Mouse (Mus musculus) lung, adult 2 months (tissue): Measurements from ENCODE around the gene Togaram2. TPM values are rescaled to one million over a fixed set of nuclear protein-coding genes. Genes with fewer than 3 reads are reported as not detected.

ENCODE experiments used
- DNase-seq: peaks from one replicate; pipeline ENCODE4 v3.0.0; 2022
- H3K4me1 ChIP-seq: fragments of 200-500 bp; 2 replicates; pipeline ENCODE4 v1.6.1; 2011; ENCODE audit warnings: low read length; ENCODE audit not compliant: control insufficient read depth, insufficient read depth
- H3K4me3 ChIP-seq: fragments of 200-500 bp; replicated peaks from 2 replicates; pipeline ENCODE3; 2011; ENCODE audit warnings: low read depth, mild to moderate bottlenecking, control low read depth, low read length; ENCODE audit errors: extremely low read depth
- CTCF ChIP-seq: fragments of 200-500 bp; IDR thresholded peaks from 2 replicates; pipeline ENCODE4 v1.5.1; 2011; ENCODE audit warnings: mild to moderate bottlenecking, low read length, control low read depth; ENCODE audit not compliant: insufficient read depth
- POLR2A ChIP-seq: fragments of 200-500 bp; IDR thresholded peaks from 2 replicates; pipeline ENCODE4 v1.6.1; 2011; ENCODE audit warnings: low read depth, mild to moderate bottlenecking, control low read depth, low read length, borderline replicate concordance; ENCODE audit errors: extremely low read depth
- WGBS: fragments of 180-500 bp; shearing (Covaris S2); methylation state at CpG from one replicate; pipeline ENCODE4 v1.1.7; 2018; 5-methylcytosine and 5-hydroxymethylcytosine counted together
- polyA plus RNA-seq: library from polyadenylated mRNA; depleted of rRNA; stranded (reverse); fragments of >200 nt; gene quantifications from 2 replicates; pipeline ENCODE4 v1.2.3, GENCODE M21; 2012

Togaram2 gene
- polyA plus RNA-seq, 1 experiment, result 17.8 TPM

GRCm38 (mm10) chr17:71652934-71653333, 20.1 kb upstream of the Togaram2 start:
- Histone ChIP-seq H3K4me1 (no peaks in the 10 kb centered on the region), H3K4me3 (no peak overlapping the region)
- TF ChIP-seq CTCF, result no peak
- TF ChIP-seq POLR2A, result no peak
- DNase-seq, result no peak
- 88% methylated on average over 5 of the region's 5 CpGs for WGBS

- WGBS, result 78% methylated on average over 4 of the region's 4 CpGs
These were observed 15.5 kb upstream of the Togaram2 start for GRCm38 (mm10) chr17:71657521-71657920.

GRCm38 (mm10) chr17:71658666-71659065, 14.4 kb upstream of the Togaram2 start:
- WGBS, result 87% methylated on average over 10 of the region's 10 CpGs
- no peak for TF ChIP-seq POLR2A
- TF ChIP-seq CTCF, result no peak
- DNase-seq, result no peak
- Histone ChIP-seq H3K4me1 (no peaks in the 10 kb centered on the region; the same call in 1 of the 2 replicates), H3K4me3 (no peak overlapping the region)

More at GRCm38 (mm10) chr17:71657521-71657920, 15.5 kb upstream of the Togaram2 start:
- no peak for DNase-seq
- H3K4me3 ChIP-seq, result no peak overlapping the region
- no peaks in the 10 kb centered on the region; the same call in 1 of the 2 replicates for H3K4me1 ChIP-seq
- no peak for TF ChIP-seq POLR2A
- no peak for TF ChIP-seq CTCF

- no peak overlapping the region for H3K4me3 ChIP-seq
- 47% methylated on average over 1 of the region's 1 CpGs for WGBS
- TF ChIP-seq POLR2A (no peak), CTCF (no peak)
- no peaks in the 10 kb centered on the region; the same call in 1 of the 2 replicates for H3K4me1 ChIP-seq
- DNase-seq, result no peak
These were observed 12.7 kb upstream of the Togaram2 start for GRCm38 (mm10) chr17:71660390-71660789.

- peaks cover 2% of the 10 kb centered on the region for H3K4me1 ChIP-seq
- TF ChIP-seq POLR2A (no peak), CTCF (peak; percentile 78)
- peak; percentile 67 for DNase-seq
- peak overlapping the region; percentile 10 for H3K4me3 ChIP-seq
- WGBS, result 5% methylated on average over 21 of the region's 21 CpGs
These were observed 10.3 kb upstream of the Togaram2 start for GRCm38 (mm10) chr17:71662751-71663250.

GRCm38 (mm10) chr17:71663491-71663890, 9.6 kb upstream of the Togaram2 start:
- Histone ChIP-seq H3K4me1 (peaks cover 2% of the 10 kb centered on the region), H3K4me3 (no peak overlapping the region)
- 72% methylated on average over 6 of the region's 6 CpGs for WGBS
- no peak for TF ChIP-seq CTCF
- no peak for TF ChIP-seq POLR2A
- DNase-seq, result no peak

GRCm38 (mm10) chr17:71664172-71664571, 8.9 kb upstream of the Togaram2 start:
- no peak for DNase-seq
- Histone ChIP-seq H3K4me1 (peaks cover 2% of the 10 kb centered on the region), H3K4me3 (no peak overlapping the region)
- TF ChIP-seq CTCF, result no peak
- no peak for TF ChIP-seq POLR2A
- 38% methylated on average over 1 of the region's 1 CpGs for WGBS

- Histone ChIP-seq H3K4me1 (peaks cover 2% of the 10 kb centered on the region), H3K4me3 (no peak overlapping the region)
- peak; percentile 21 for DNase-seq
- TF ChIP-seq CTCF (no peak), POLR2A (no peak)
- WGBS, result 72% methylated on average over 4 of the region's 4 CpGs
These were observed 7.9 kb upstream of the Togaram2 start for GRCm38 (mm10) chr17:71665201-71665600.

GRCm38 (mm10) chr17:71669511-71669910, 3.5 kb upstream of the Togaram2 start:
- TF ChIP-seq POLR2A (no peak), CTCF (0 out of 2 replicates have a peak, but pooled peaks have one; percentile 25)
- Histone ChIP-seq H3K4me3 (no peak overlapping the region), H3K4me1 (peaks cover 2% of the 10 kb centered on the region; the same call in 1 of the 2 replicates)
- DNase-seq, result no peak
- WGBS, result 62% methylated on average over 5 of the region's 5 CpGs

GRCm38 (mm10) chr17:71671840-71672546, 1.1 kb upstream of the Togaram2 start:
- H3K4me3 ChIP-seq, result no peak overlapping the region
- WGBS, result 48% methylated on average over 17 of the region's 17 CpGs
- peaks cover 2% of the 10 kb centered on the region; the same call in 1 of the 2 replicates for H3K4me1 ChIP-seq
- DNase-seq, result peak; percentile 55
- TF ChIP-seq POLR2A, result no peak
- TF ChIP-seq CTCF, result peak; percentile 54
